In genomic region chr9:40391852-40392695, GRCm38 (mm10) we compare ENCODE assay signal across 9 mouse cellular contexts.
DNase-seq lines count a peak whose midpoint lies in the region; ATAC-seq and TF ChIP-seq lines count a peak whose summit lies in the region.
"Had no signal": no experiment of that assay in that cellular context is flagged by ENCODE, and none has a peak within 500 bp of the region (broad histone marks: within the 10 kb centered on the region; RNA-seq: fewer than 3 reads in every experiment).

No protein-coding gene starts in this region.

- peak overlapping the region; percentile 83 for H3K4me3 ChIP-seq in megakaryocyte, embryonic 14.5 days (replicated peaks)
- peak overlapping the region; percentile 4 to 14; a peak in 2 of 4 replicates for H3K4me3 ChIP-seq in heart, embryonic 14.5 days (ENCODE audit: control insufficient read depth in 1 of 2, insufficient read depth in 1 of 2, low read depth in 1 of 2, low read length in 2 of 2)
- H3K4me3 ChIP-seq in midbrain, postnatal 0 days (ENCODE audit: low read depth, low read length) = no peak overlapping the region
- H3K4me3 ChIP-seq: erythroblast, embryonic 14.5 days had no signal

- WGBS in heart, embryonic 14.5 days = 24% methylated on average over 20 of the region's 20 CpGs
- WGBS in midbrain, postnatal 0 days = 17% methylated on average over 20 of the region's 20 CpGs

- H3K36me3 ChIP-seq in megakaryocyte, embryonic 14.5 days (replicated peaks; ENCODE audit: low read length) = no peaks in the 10 kb centered on the region
- H3K36me3 ChIP-seq in heart, embryonic 14.5 days (ENCODE audit: control insufficient read depth, insufficient read depth, low read length) = no peaks in the 10 kb centered on the region
- H3K36me3 ChIP-seq in midbrain, postnatal 0 days (ENCODE audit: insufficient read depth, low read length) = no peaks in the 10 kb centered on the region

- ATAC-seq in megakaryocyte, adult 5-6 weeks (ENCODE audit: poor library complexity, severe bottlenecking) = no peak
- peak; percentile 58 for ATAC-seq in heart, embryonic 14.5 days (ENCODE audit: insufficient number of reproducible peaks, insufficient read depth, low FRiP score, low read depth)
- ATAC-seq in midbrain, postnatal 0 days (ENCODE audit: low FRiP score) = peak; percentile 86

- peak; percentile 51 for TF ChIP-seq CTCF in midbrain, postnatal 0 days (IDR thresholded peaks at IDR 0.05)

- H3K4me2 ChIP-seq in heart, embryonic 14.5 days (ENCODE audit: low read length) = peak overlapping the region; percentile 47
- H3K4me2 ChIP-seq in midbrain, postnatal 0 days (ENCODE audit: low read depth, low read length, poor library complexity, severe bottlenecking) = peak overlapping the region; percentile 36

- H3K27me3 ChIP-seq in megakaryocyte, embryonic 14.5 days (replicated peaks) = no peaks in the 10 kb centered on the region
- H3K27me3 ChIP-seq in heart, embryonic 14.5 days (ENCODE audit: control insufficient read depth, insufficient read depth, low read length) = no peaks in the 10 kb centered on the region
- H3K27me3 ChIP-seq in midbrain, postnatal 0 days (ENCODE audit: insufficient read depth, low read length) = no peaks in the 10 kb centered on the region

- peaks cover 24% of the 10 kb centered on the region for H3K4me1 ChIP-seq in megakaryocyte, embryonic 14.5 days
- peaks cover 11 to 22% of the 10 kb centered on the region in 2 experiments for H3K4me1 ChIP-seq in heart, embryonic 14.5 days (ENCODE audit: control insufficient read depth in 2 of 2, insufficient read depth in 2 of 2, low read length in 2 of 2)
- H3K4me1 ChIP-seq in midbrain, postnatal 0 days (ENCODE audit: insufficient read depth, low read length) = peaks cover 9% of the 10 kb centered on the region; the same call in 1 of the 2 replicates

- H3K9me3 ChIP-seq in megakaryocyte, embryonic 14.5 days = no peaks in the 10 kb centered on the region
- no peaks in the 10 kb centered on the region for H3K9me3 ChIP-seq in heart, embryonic 14.5 days (ENCODE audit: control insufficient read depth, low read length)
- no peaks in the 10 kb centered on the region for H3K9me3 ChIP-seq in midbrain, postnatal 0 days (ENCODE audit: low read length)

- peak overlapping the region; percentile 30 to 33; a peak in 1 of 4 replicates for H3K27ac ChIP-seq in heart, embryonic 14.5 days (replicated peaks in 1 of 2; ENCODE audit: control insufficient read depth in 1 of 2, insufficient read depth in 1 of 2, low read depth in 2 of 2, low read length in 2 of 2)
- peak overlapping the region; percentile 90 for H3K27ac ChIP-seq in midbrain, postnatal 0 days (ENCODE audit: low read depth, low read length)

- H3K9ac ChIP-seq in heart, embryonic 14.5 days (ENCODE audit: low read length) = peak overlapping the region; percentile 45; the same call in 1 of the 2 replicates
- H3K9ac ChIP-seq in midbrain, postnatal 0 days (replicated peaks; ENCODE audit: low read length, poor library complexity, severe bottlenecking) = peak overlapping the region; percentile 25; the same call in 1 of the 2 replicates

- DNase-seq in cerebellum, postnatal 4 days (ENCODE audit: low spot score in 2 of 2) = peak; percentile 35 to 57
- DNase-seq in left cerebral cortex, adult 8-10 months (ENCODE audit: low spot score in 2 of 2) = peak; percentile 67 to 86
- DNase-seq in midbrain, postnatal 0 days (ENCODE audit: low spot score) = peak; percentile 88
- DNase-seq in adipocyte (ENCODE audit: low spot score) = no peak
- DNase-seq in urinary bladder, postnatal 4 days (ENCODE audit: low spot score in 2 of 2) = no peak

Comparison
In these comparisons a context has a peak if more than half of its experiments do, and no peak if none do; other contexts are left out.
1. DNase-seq: peak in cerebellum, postnatal 4 days (2 of 2), left cerebral cortex, adult 8-10 months (2 of 2) and midbrain, postnatal 0 days (single experiment); none in adipocyte (single experiment) and urinary bladder, postnatal 4 days (0 of 2).